ENCODE assay signal across 16 mouse cellular contexts in the genomic region with DNA sequence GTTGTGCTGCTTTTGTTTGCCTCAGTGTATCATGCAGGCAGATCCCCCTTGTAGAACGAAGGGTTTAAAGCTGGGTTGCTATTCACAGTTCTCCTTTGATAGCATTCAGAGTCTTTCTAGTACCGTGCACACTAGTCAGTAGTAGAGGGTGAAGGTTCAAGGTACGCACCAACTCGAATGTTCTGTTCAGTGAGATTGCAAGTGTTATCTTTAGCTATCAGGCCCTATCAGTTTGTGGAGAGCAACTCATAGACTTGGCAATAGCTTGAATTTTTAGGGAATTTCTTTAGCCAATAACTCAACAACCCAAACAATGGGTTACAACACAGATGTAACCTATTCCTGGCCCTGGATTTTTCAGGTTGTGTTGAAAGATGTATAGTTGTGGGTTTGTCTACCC.
"Had no signal": no experiment of that assay in that cellular context is flagged by ENCODE, and none has a peak within 500 bp of the region (broad histone marks: within the 10 kb centered on the region; RNA-seq: fewer than 3 reads in every experiment).

No protein-coding gene starts in this region.

- H3K9me3 ChIP-seq: neural tube, embryonic 13.5 days; neural tube, embryonic 15.5 days; stomach, embryonic 15.5 days had no signal

- H3K9ac ChIP-seq: neural tube, embryonic 13.5 days; neural tube, embryonic 15.5 days; stomach, embryonic 15.5 days had no signal

- H3K4me1 ChIP-seq: neural tube, embryonic 13.5 days; neural tube, embryonic 15.5 days; stomach, embryonic 15.5 days had no signal

- H3K4me3 ChIP-seq: neural tube, embryonic 13.5 days; neural tube, embryonic 15.5 days; stomach, embryonic 15.5 days had no signal

- H3K27me3 ChIP-seq: neural tube, embryonic 13.5 days; neural tube, embryonic 15.5 days; stomach, embryonic 15.5 days had no signal

- H3K27ac ChIP-seq: neural tube, embryonic 13.5 days; neural tube, embryonic 15.5 days; stomach, embryonic 15.5 days; stomach, postnatal 0 days had no signal

- H3K4me2 ChIP-seq: neural tube, embryonic 13.5 days; neural tube, embryonic 15.5 days; stomach, embryonic 15.5 days had no signal

- DNase-seq: retina, postnatal 1 day; right cerebral cortex, adult 18-20 months; right cerebral cortex, postnatal 14 days; right cerebral cortex, postnatal 25 days; right cerebral cortex, postnatal 4 days; spleen, adult 18-20 months; thymus, adult 18-20 months; thymus, adult 2 months; thymus, postnatal 14 days; thymus, postnatal 25 days; thymus, postnatal 36 days; thymus, postnatal 4 days had no signal
